Mouse (Mus musculus) intestine, embryonic 16.5 days (tissue): ENCODE measurements around the gene Olfr955. TPM values are rescaled to one million over a fixed set of nuclear protein-coding genes. Genes with fewer than 3 reads are reported as not detected.
A peak's percentile ranks its signal among the peaks of the same experiment; 100 is the strongest.

ENCODE experiments used
- ATAC-seq: fragments of 200-750 bp; cut with Nextera tagmentation; 2 replicates; pipeline ENCODE4 v1.8.0; 2017; ENCODE audit warnings: moderate TSS enrichment, moderate library complexity
- H3K27ac ChIP-seq: fragments of 300-500 bp; sonication (generic); 2 replicates; pipeline ENCODE4 v1.5.1; 2014; ENCODE audit warnings: mild to moderate bottlenecking, low read length
- H3K27me3 ChIP-seq: fragments of 300-500 bp; sonication (generic); replicated peaks from 2 replicates; pipeline ENCODE4 v1.6.1; 2014; ENCODE audit warnings: low read length, control low read depth, mixed read lengths; ENCODE audit not compliant: control insufficient read depth, insufficient read depth
- H3K36me3 ChIP-seq: fragments of 300-500 bp; sonication (generic); 2 replicates; pipeline ENCODE4 v1.6.1; 2014; ENCODE audit warnings: low read length, control low read depth; ENCODE audit not compliant: control insufficient read depth, insufficient read depth
- H3K4me1 ChIP-seq: fragments of 300-500 bp; sonication (generic); 2 replicates; pipeline ENCODE4 v1.6.1; 2014; ENCODE audit warnings: low read length, control low read depth, mixed read lengths; ENCODE audit not compliant: control insufficient read depth, insufficient read depth
- H3K4me2 ChIP-seq: fragments of 300-500 bp; sonication (generic); 2 replicates; pipeline ENCODE4 v1.6.1; 2014; ENCODE audit warnings: low read depth, low read length, control low read depth
- H3K4me3 ChIP-seq: fragments of 300-500 bp; sonication (generic); 2 replicates; pipeline ENCODE4 v1.5.1; 2014; ENCODE audit warnings: mild to moderate bottlenecking, low read length
- H3K9ac ChIP-seq: fragments of 300-500 bp; sonication (generic); 2 replicates; pipeline ENCODE4 v1.6.1; 2014; ENCODE audit warnings: low read depth, low read length
- H3K9me3 ChIP-seq: fragments of 300-500 bp; sonication (generic); 2 replicates; pipeline ENCODE4 v1.6.1; 2016; ENCODE audit warnings: low read length, control low read depth; ENCODE audit not compliant: control insufficient read depth
- WGBS: fragments of 180-500 bp; shearing (Covaris S2); extraction: QIAGEN DNeasy Blood & Tissue Kit; methylation state at CpG from one replicate; pipeline ENCODE4 v1.1.7; 2014; 5-methylcytosine and 5-hydroxymethylcytosine counted together
- polyA plus RNA-seq: library from polyadenylated mRNA; unstranded; fragments of >200 nt; fragmentation: Nextera tagmentation; extraction: Ambion mirVana; gene quantifications from 2 replicates; pipeline ENCODE4 v1.2.1, GENCODE M21; 2015

Olfr955 gene
- polyA plus RNA-seq, result not detected in 2 replicates

- Histone ChIP-seq H3K9me3 (no peaks in the 10 kb centered on the region), H3K9ac (no peak within 1 kb of the TSS), H3K27ac (no peak within 1 kb of the TSS), H3K36me3 (no peaks in the 10 kb centered on the region), H3K27me3 (no peaks in the 10 kb centered on the region), H3K4me2 (no peak within 1 kb of the TSS), H3K4me3 (no peak within 1 kb of the TSS), H3K4me1 (no peaks in the 10 kb centered on the region)
- ATAC-seq, result no peak
- 54% methylated on average over 1 of the region's 1 CpGs for WGBS
Observed at GRCm38 (mm10) chr9:39471844-39472243, at the start of gene Olfr955. Gene Olfr955 (minus strand): TSS chr9:39471944.

GRCm38 (mm10) chr9:39518595-39518994, 46.9 kb upstream of the Olfr955 start:
- Histone ChIP-seq H3K9ac (no peak overlapping the region), H3K4me2 (no peak overlapping the region), H3K36me3 (no peaks in the 10 kb centered on the region), H3K27ac (no peak overlapping the region), H3K4me3 (no peak overlapping the region), H3K4me1 (no peaks in the 10 kb centered on the region), H3K27me3 (no peaks in the 10 kb centered on the region), H3K9me3 (no peaks in the 10 kb centered on the region)
- ATAC-seq, result no peak

GRCm38 (mm10) chr9:39515531-39515930, 43.8 kb upstream of the Olfr955 start, which contains the start of gene Olfr957:
Gene Olfr957 (minus strand): TSS chr9:39515809.
- 54% methylated on average over 3 of the region's 3 CpGs for WGBS
- ATAC-seq, result no peak

GRCm38 (mm10) chr9:39509412-39509811, 37.7 kb upstream of the Olfr955 start:
- 73% methylated on average over 9 of the region's 9 CpGs for WGBS
- Histone ChIP-seq H3K9me3 (no peaks in the 10 kb centered on the region), H3K27me3 (no peaks in the 10 kb centered on the region), H3K9ac (no peak overlapping the region), H3K4me1 (no peaks in the 10 kb centered on the region), H3K27ac (no peak overlapping the region), H3K4me2 (no peak overlapping the region), H3K4me3 (no peak overlapping the region), H3K36me3 (no peaks in the 10 kb centered on the region)
- ATAC-seq, result no peak

More at GRCm38 (mm10) chr9:39515531-39515930, 43.8 kb upstream of the Olfr955 start, which contains the start of gene Olfr957:
- no peak within 1 kb of the TSS for H3K4me2 ChIP-seq
- no peaks in the 10 kb centered on the region for H3K4me1 ChIP-seq
- H3K4me3 ChIP-seq, result no peak within 1 kb of the TSS
- no peak within 1 kb of the TSS for H3K9ac ChIP-seq
- H3K36me3 ChIP-seq, result no peaks in the 10 kb centered on the region
- H3K9me3 ChIP-seq, result no peaks in the 10 kb centered on the region
- no peaks in the 10 kb centered on the region for H3K27me3 ChIP-seq
- no peak within 1 kb of the TSS for H3K27ac ChIP-seq

- no peak overlapping the region for H3K27ac ChIP-seq
- ATAC-seq, result peak; percentile 46; the same call in 1 of the 2 replicates
- WGBS, result 6% methylated on average over 6 of the region's 6 CpGs
- no peaks in the 10 kb centered on the region for H3K36me3 ChIP-seq
- H3K4me2 ChIP-seq, result no peak overlapping the region
- no peaks in the 10 kb centered on the region for H3K4me1 ChIP-seq
- H3K27me3 ChIP-seq, result no peaks in the 10 kb centered on the region
- no peak overlapping the region for H3K9ac ChIP-seq
- H3K4me3 ChIP-seq, result no peak overlapping the region
- H3K9me3 ChIP-seq, result no peaks in the 10 kb centered on the region
Observed at GRCm38 (mm10) chr9:39508998-39509397, 37.3 kb upstream of the Olfr955 start.

GRCm38 (mm10) chr9:39493895-39494294, 22.2 kb upstream of the Olfr955 start, which contains the start of gene Olfr44:
Gene Olfr44 (minus strand): TSS chr9:39493995.
- Histone ChIP-seq H3K4me2 (no peak within 1 kb of the TSS), H3K4me3 (no peak within 1 kb of the TSS), H3K9me3 (no peaks in the 10 kb centered on the region), H3K36me3 (no peaks in the 10 kb centered on the region), H3K9ac (no peak within 1 kb of the TSS), H3K27ac (no peak within 1 kb of the TSS), H3K27me3 (no peaks in the 10 kb centered on the region), H3K4me1 (no peaks in the 10 kb centered on the region)
- ATAC-seq, result no peak
- WGBS, result 79% methylated on average over 2 of the region's 2 CpGs

GRCm38 (mm10) chr9:39456401-39456800, 15.3 kb downstream of the Olfr955 start, which contains the start of gene Olfr954:
Gene Olfr954 (plus strand): TSS chr9:39456701.
- 85% methylated on average over 6 of the region's 6 CpGs for WGBS
- H3K9me3 ChIP-seq, result no peaks in the 10 kb centered on the region
- no peak within 1 kb of the TSS for H3K4me3 ChIP-seq
- no peak for ATAC-seq
- H3K4me2 ChIP-seq, result no peak within 1 kb of the TSS
- no peaks in the 10 kb centered on the region for H3K36me3 ChIP-seq
- H3K27ac ChIP-seq, result no peak within 1 kb of the TSS
- no peaks in the 10 kb centered on the region for H3K4me1 ChIP-seq
- H3K9ac ChIP-seq, result no peak within 1 kb of the TSS
- H3K27me3 ChIP-seq, result no peaks in the 10 kb centered on the region

- Histone ChIP-seq H3K9me3 (no peaks in the 10 kb centered on the region), H3K4me3 (no peak within 1 kb of the TSS), H3K36me3 (no peaks in the 10 kb centered on the region), H3K4me1 (no peaks in the 10 kb centered on the region), H3K9ac (no peak within 1 kb of the TSS), H3K4me2 (no peak within 1 kb of the TSS), H3K27ac (no peak within 1 kb of the TSS), H3K27me3 (no peaks in the 10 kb centered on the region)
- ATAC-seq, result no peak
Observed at GRCm38 (mm10) chr9:39427048-39427447, 44.7 kb downstream of the Olfr955 start, which contains the start of gene Olfr952. Gene Olfr952 (minus strand): TSS chr9:39427148.
